Mouse (Mus musculus) right cerebral cortex, adult 18-20 months (tissue): Measurements from ENCODE around the gene Nhsl2.

ENCODE experiments used
- DNase-seq: peaks from one replicate; pipeline ENCODE4 v3.0.0; 2022; ENCODE audit warnings: mixed read lengths

The Nhsl2 gene

DNA sequence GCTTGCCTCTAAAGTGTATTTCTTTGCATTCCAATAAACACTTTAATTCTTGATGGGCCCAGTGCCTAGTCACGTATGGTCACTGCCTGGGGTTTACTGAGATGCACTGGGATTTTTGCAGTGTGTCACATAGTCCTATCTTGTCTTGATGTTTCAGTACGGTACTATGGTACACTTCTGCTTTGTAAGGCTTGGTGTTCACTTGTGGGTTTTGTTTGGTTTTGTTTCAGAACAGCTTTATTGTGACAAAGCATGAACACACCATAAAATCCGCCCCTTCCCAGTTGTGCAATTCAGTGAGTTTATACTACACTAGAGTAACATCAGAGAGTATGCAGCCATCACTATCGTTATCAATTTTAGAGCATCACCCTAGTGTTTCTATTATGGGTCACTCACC, 204.8 kb downstream of the Nhsl2 start:
- DNase-seq, result no peak

DNA sequence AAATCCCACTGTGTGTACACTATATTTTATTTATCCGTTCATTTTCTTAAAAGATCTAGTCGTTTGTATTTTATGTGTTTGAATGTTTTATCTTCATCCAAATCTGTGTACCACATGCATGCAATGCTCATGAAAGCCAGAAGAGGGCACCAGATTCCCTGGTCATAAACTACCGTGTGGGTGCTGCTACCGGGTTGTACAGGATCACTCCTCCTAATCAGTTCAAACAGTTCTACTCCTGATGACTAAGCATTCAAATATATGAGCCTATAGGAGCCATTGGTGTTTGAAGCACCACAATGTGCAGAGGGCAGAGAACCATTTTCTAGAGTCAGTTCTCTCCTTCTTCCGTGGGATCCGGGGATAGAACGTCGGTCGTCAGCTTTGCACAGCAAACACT, 210.3 kb downstream of the Nhsl2 start:
- no peak for DNase-seq

DNA sequence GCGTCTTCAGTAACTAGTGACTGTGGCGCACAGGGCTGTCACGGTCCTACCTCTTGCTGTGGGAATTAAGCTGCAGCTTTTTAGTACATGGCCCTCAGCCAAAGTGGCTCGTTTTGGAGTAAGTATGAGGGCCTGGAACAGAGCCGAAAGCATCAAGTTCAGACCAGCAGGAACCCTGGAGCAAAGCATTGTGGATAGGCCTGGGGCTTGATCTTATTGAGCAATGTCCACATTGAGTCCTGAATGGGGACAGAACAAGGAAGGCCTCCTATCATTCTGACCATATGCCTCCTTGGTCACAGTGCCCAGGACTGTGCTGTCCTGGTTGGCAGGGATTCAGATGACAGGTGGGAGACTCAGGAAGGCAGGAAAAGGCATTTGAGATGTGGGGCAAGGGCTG, 211.1 kb downstream of the Nhsl2 start:
- DNase-seq, result no peak

DNA sequence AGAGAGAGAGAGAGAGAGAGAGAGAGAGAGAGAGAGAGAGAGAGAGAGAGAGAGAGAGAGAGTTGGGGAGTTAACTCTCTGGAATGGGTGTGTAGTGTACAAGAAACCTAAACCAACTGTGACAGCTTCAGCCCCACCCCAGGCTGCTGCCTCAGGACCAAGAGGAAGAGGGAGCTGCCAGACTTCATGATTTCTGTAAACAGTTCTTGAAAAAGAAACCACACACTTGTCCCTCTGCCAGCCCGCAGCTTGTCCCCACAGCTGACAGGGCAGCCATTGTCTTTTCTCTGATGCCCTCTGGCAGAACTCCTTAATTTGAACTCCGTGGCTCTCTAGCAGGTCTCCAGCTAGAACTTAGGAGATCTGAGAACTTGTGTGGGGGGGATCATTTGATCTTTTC, 211.7 kb downstream of the Nhsl2 start:
- DNase-seq, result no peak

DNA sequence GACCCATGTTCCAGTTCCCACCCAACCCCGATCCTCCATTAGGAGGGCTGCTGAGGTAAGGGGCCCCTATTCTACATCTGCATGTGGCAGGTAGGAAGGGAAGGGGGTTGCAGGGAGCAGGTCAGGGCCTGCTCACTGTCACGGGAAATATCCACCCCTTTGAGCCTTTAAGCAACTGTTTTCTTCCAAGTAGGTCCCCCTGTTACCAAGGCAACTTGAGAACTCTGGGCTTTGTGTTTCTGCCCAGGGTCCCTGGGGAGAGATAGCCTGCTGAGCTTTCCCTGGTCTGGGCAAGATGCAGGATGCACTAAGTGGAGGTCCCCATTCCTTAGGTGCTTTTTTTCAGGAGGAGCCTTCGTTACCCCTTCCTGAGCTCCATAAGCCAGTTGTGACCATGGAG, 214.9 kb downstream of the Nhsl2 start:
- no peak for DNase-seq

DNA sequence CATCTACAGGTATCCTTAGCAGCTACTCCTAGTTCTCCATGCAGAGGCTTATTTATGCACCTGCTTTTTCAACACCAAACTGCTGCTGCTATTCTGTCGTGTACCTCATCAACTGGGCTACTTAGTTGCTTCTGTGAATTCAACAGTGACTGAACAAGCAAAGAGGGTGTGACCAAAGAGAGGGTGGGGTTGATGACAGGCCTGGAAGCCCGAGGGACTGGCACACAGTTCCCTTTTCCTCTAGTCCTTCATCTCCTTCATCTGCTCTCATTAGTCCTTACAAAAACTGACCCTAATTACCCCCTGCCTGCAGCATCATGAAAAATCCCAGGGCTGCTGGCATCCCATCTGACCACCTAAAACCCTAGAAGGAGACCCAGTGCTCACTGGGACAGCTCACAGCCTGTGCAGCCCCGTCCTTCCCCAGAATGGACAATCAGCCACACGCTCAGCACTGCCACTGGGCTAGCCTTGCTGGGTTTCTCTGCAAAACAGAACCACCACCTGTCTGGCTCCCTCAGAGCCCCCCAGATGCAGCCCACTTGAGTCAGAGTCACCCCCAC, 216.1 kb downstream of the Nhsl2 start:
- no peak for DNase-seq

DNA sequence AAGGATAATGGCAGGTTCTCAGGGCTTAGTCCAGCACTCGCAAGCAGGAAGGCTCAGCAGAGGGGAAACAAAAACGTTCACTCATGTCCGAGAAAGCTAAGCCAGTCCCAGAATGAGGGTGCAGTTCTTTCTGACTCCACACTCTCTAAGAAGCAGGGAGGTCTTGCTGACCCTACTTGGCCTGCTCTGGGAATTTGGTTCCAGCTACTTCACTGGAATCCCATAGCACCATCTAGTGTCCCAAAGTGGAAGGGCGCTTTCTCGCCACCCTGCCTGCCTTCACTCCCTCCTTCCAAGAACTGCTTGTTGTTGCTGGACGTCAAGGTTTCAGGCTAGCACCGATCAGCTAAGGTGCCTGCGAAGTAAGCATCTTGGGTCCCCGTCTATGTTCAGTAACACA, 216.9 kb downstream of the Nhsl2 start:
- DNase-seq, result peak; percentile 68

DNA sequence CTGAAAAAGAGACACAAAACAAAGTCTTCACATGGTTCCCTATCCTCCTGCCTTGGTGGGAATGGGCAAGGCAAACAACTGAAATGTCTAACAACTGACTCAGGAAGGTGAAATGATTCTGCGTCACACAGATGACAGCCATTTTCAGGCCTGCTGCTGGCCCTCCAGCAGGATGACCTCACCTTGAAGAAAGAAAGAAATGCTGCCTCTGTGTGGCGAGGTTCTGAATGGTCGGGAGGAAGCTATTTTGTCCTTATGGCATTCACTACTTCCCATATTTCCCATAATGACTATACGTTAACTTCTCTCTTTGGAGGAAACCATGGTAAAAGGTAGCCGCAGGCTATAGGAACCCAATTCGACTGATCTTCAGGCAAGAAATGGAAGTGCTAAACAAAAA, 217.9 kb downstream of the Nhsl2 start:
- no peak for DNase-seq

DNA sequence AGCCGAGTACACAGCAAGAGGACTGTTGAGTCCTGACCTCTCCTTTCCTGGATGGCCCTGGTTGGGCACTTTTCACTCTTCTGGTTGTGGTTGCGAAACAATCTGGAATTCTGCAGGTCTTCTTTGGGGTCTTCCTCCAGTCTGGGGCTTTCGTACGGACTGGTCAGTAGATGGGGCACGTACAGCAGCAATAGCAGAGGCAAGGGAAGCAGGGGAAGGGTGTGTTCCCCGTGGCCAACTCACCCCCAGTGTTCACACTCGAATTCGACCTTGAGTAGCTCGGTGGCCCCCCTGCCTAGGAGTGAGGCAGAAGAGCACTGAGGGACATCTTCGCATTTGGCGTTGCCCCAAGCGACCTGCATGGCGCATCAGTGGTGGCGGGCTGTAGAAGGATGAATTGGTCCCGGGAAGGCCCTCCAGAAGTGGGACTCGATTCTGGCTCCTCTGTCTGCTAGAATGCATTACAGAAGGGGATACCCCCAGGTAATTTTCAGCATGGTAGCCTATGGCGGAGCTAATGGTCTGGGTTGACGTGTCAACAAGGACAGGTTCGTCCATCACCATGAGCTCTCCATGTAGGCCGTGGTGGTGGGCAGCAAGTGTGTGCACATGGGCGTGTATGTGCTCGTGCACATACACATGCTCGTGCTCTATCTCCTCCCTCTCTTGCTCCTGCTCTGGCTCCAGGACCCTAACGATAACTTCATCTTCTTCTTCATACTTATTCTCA, 219.8 kb downstream of the Nhsl2 start:
- DNase-seq, result no peak

DNA sequence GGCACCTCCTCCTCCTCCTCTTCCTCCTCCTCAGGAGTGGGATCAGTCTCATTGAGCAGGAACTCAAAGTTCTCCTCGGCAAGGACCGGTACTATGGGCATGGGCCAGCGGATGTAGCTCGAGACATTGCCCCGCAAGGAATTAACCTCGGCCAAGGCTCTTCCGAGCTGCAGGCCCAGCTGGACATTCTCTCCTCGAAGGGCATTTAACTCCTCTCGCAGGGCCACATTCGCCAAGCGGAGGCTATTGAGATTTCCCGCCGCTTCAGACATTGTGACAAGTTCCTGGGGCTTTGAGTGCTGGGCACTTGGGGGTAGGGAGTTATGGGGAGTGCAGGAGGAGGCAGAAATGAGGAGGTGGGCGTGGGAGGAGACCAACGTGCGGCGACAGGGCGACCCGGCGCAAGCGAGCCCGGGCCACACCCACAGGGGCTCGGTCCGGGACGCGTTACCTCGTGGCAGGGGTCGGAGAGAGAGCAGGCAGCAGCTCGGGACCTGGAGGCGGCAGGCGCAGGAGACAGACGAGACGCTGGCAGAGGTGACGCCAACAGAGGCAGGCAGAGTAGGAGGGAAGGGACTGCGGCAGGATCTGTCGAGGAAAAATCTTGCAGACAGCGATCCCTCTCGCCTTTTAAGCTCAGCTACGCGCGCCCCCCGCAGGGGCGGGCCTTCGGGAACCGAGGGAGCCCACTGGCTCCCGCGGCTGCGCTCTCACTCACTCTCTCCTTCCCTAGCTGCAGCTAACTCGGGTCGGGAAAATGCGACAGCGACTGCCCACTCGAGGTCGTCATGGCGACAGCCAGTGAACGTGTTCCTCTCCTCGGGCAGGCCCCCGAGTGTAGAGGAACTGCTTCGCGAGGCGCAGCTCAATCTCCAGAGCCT, 221.6 kb downstream of the Nhsl2 start, which contains the start of gene Rtl5:
Gene Rtl5, minus strand, starts transcription at position 714 of the 881 bp plus-strand sequence.
- peak; percentile 88 for DNase-seq

DNA sequence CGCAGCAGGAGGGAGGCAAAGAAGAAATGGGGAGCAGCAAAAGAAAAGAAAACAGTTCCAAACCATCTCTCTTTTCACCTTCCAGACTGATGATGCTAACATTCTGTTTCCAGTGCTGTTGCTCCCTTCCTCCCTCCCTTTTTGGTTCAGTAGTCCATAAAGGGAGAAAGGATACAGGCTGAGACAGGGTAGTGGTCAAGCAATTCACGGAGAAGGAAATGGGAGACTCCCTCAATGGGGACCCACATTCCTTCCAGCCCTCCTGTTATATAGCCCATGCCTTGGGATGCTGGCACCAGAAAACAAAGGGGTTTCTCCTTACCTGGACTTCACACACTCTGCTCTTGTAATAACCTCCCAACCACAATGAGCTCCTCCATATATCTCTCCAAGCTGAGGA, 222.3 kb downstream of the Nhsl2 start:
- DNase-seq, result no peak

DNA sequence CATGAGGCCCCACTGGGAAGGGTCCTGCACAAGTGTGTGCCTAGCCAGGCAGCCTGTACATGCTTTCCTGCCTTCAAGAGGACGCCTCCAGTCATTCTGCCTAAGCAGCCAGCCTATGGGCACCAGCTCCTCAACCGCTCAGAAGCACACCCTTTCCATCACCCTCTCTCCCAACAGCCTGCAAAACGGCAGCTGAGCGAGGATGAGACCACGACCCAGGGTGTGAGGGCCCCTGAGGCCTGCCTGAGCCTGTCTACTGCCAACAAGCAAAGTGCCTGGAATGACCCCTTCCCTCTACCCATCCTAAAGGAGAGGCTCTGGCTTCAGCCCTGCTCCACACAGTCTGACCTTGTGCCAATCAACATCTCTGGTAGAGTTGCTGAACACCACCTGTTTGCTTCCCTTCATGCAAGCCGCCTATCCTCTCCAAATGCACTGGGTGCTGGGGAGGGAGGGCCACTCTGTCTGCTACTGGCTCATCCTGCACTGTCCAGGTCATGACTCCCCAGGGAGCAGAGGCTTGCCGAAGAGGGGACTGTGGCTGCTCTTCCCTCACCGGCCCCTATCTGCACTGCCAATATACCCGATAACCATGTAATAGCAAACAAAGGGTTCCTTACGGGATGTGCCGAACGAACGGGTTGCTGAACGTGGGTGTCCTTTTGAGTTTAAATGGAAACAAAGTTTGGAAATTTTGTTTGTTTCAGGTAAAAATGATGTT, 224.6 kb downstream of the Nhsl2 start:
- DNase-seq, result no peak

DNA sequence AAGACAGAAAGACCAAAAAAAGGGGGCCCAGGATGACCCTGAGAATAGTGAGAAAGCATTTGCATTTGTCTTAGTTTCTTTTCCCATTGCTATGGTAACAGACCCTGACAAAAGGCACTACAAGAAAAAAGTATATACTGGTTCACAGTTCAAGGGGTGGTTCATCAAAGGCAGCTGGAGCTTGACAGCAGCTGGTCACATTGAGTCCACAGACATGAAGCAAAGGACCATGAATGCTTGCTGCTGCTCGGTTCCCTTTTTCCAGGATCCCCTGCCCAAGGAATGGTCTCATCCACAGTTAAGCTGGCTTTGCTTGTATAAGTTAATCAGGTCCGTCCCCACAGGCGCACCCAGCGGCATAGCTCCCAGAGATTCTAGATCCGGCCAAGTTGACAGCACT, 225.2 kb downstream of the Nhsl2 start:
- DNase-seq, result no peak

DNA sequence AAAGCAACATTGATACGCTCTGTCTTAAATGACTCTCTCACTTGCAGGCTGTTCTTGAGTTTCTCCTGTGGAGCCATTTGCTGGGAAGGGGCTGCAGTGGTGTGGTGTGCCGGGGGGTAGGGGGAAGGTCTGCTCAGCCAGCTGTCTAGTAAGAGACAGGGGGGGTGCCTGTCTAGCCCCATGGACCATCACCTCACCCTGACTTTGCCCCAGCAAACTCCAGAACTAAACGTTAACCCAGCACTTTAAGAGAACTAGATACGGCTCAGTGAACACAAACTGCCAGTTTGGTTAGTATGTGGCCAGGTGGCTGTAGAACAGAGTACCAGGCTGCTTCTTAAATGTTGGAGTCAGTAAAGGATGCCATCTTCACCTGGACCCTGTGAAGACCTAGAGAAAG, 226.0 kb downstream of the Nhsl2 start:
- DNase-seq, result no peak

DNA sequence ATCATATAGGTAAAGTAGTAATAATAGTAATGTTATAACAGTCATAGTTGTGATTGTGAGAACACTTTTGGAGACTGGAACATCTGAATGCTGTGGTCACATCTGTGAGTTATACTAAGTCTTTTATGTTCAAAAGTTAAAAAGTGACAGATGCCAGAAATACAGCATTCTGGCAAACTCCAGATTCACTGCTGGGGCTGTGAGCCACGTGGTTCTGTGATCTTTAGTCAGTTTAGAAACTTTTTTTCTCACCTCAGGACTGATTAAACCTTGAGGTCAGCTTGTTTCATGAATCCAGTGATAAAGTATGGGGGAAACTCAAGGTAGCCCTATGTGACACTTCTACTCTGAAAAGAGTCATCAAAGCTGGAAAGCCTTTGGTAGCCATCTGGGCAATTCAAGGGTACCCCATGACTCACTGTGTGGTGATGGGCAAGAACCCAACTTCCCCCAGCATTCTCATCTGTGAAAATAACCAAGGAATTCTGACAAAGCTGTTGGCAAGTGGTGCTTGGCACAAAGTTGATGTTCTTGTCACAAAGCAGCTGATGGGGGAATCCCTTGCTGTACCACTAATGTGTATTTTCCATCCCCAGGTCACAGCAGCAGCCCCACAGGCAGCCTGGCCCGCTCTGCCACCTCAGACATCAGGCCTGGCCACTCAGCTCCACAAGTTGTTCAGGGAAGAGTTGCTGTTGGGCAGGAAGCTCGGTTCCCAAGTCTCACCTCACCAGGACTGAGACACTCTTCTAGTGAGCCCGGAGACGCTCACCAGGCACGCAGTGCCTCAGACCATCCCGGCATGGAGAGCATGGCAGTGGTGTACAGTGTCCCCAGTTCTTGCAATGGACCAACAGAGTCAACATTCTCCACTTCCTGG, 227.9 kb downstream of the Nhsl2 start:
- DNase-seq, result peak; percentile 25

DNA sequence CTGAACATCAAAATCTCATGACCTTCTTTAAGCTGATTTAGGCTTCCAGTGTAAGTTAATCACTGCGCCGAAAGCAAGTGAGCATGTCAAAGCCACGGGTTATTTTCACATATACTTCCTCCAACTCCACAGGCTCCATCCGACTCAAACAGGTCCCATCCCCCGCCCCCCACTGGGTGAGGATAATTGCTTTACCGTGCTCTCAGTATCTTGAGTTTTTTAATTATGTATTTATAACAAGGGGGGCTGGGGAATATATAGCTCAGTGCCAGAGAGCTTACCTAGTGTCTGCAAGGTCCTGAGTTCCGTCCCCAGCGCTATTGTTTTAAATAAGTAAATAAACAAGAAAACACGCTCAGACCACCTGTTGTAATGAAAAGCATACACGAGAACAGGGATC, 231.9 kb downstream of the Nhsl2 start:
- DNase-seq, result no peak

DNA sequence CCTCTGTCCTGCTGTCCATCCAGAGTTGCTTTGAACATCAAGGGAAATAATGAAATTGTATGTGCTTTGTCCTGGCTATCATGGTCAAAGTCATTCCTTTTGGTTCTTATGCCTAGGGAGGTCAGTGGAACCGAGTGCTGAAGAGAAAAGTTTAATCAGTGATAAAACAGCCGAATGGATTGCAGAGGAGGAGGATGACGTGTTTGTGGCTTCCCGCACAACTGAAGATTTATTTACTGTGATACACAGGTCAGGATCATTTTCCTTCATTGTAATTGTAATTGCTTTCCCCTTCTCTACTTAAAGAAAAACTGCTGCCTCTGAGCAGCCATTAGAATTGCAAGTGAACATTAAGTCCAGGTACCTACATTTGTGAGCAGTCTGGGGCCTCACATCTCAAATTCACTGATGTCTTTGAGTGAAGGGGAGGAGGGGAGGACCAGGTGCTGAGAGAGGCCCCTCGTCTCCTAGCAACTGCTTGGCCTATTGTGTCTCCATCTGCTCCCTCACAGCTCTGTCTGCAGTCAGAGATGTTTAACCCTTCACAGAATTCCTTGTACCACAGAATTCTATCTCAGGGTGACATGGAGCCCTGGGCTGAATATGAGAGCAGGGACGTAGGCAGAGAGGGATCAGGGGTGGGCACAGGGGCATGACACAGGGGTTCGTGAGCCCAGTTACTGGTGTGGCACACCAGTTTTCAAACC, 232.5 kb downstream of the Nhsl2 start:
- DNase-seq, result no peak

DNA sequence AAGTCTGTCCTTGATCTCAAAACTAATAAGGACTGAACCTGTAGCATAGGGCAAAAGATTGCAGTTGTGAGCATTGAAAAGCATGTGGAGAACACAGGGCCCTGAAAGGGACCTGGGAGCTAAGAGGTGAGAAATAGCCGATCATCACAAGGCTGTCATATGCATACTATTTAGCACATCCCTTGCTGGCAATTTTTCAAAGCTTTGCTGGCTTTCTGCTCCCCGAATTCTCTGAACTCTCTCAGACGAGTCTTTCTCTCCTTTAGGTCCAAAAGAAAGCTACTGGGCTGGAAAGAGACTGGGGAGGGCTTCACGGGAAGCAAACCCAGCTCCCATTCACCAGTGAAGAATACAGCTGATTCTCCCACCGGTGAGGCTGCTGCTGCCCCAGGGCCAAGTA, 233.2 kb downstream of the Nhsl2 start:
- no peak for DNase-seq

DNA sequence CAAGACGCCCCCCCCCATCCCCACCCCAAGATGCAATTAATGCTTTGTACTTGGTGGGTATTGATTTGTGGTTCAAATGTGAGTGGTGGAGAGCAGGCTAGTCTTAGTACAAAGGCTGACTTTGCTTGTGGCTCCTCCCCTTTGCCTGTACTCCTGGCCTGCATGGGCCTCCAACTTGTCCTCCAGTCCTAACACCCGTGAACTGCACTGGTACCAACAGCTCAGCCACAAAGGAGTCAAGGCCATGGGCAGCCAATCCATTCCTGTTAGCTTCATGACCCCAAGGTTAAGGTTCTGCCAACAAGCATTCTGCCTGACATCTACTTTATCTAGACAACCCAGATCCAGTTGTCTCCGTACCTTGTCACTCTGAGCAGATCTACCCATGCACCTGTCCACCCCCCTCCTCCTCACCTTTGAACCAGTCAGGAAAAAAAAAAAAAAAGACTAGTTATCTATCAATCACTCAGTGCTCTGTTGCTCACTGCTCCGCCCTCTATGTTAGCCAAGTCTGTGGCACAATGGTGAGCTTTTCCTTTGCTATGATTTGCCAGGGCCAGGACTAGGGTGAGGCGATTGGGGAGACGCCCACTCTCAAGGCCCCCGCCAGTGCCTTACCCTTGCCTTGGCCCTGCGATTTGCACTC, 236.7 kb downstream of the Nhsl2 start:
- no peak for DNase-seq

DNA sequence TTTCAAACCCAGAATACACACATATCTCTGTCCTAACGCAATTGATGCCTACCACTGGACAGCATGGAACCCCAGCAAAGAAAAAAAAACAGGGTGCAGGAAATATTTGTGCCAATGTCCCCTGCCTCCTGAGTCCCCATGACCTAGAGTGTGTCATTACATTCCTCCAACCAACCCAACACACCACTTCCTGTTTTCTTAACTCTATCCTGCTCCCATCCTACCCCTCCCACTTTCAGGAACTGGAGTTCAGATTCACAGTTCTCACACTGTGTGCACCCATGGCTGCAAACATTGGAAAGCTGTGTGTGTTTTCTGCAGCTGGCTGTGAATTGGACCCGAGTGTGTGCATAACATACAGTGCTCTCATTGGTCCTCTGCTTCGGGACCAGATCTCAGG, 241.4 kb downstream of the Nhsl2 start:
- DNase-seq, result no peak

DNA sequence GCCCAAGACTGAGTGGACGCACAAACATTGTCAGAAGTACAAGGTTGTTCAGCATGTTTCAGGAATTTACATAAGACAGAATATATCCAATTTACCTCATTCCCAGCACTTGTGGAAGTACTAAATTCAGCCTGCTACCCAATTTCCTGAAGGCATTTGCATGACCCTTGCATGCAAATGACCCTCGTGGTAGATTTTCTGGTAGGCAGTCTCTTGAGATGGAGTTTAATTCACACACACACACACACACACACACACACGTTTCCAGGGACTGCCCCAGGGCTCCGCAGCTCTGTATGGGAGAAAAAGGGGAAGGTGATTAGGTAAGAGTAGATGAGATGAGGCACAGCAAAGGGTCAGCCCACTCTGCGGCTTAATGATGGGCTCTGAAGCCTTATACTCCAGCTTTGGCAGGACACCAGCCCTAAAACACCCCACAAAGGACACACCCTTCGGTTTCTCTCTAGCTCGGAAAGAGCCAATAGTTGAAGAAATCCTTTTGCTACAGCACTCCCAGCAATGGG, 245.3 kb downstream of the Nhsl2 start:
- no peak for DNase-seq
